Mouse (Mus musculus) spleen, postnatal 14 days (tissue): ENCODE results near the gene Mrs2.
"Not testable (repeated sequence)": the region's sequence is repeated elsewhere in the genome, so short reads cannot be mapped to it uniquely, and the experiment has no call there.

Experiments used
- DNase-seq, 2 experiments: peaks; one replicate each; pipeline ENCODE4 v3.0.0; 2021 to 2022; ENCODE audit warnings: low spot score in 2 of 2

The Mrs2 gene

DNA sequence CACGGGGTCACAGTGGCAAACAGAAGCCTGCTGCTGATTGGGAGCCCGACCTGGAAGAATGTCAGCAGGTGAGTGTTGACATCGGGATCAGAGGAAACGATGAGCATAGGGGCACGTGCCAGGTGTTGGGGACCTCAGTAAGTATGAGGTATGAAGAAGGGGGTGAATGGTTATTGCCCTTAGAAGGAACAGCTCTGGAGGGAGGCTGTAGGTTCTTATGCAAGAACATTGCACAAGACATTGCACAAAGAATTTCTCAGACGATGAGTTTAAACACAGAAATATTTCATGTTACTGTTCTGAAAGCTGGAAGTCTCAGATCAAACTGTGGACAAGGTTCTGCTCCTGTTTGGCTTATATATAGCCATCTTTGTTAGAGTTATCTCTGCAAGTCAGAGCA lies 39.1 kb downstream of the Mrs2 start:
- DNase-seq: no peak

- no peak for DNase-seq
Observed at GRCm38 (mm10) chr13:24977820-24978342, 42.3 kb downstream of the Mrs2 start.

GRCm38 (mm10) chr13:24976384-24976783 lies 43.8 kb downstream of the Mrs2 start:
- DNase-seq: no peak

- DNase-seq: not testable (repeated sequence)
Observed at GRCm38 (mm10) chr13:24971776-24972175, 48.4 kb downstream of the Mrs2 start.

DNA sequence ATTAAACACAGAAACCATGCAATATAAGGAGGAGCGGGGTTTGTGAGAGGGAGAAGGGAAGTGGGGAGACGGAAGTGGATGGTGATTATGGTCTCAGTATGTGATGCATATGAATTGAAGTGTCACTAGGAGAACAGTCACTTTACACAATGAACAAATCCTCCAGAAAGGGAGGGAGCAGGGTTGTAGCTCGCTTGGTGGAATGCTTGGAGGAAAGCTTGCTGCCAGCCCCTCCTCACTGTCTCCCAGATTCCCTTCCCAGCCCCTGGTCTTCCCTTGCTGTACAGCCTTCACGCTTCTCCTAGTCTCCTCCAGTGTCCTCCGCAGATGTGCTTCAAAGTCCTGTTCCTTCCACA lies 54.4 kb downstream of the Mrs2 start:
- DNase-seq: no peak

GRCm38 (mm10) chr13:24965130-24965845 lies 54.9 kb downstream of the Mrs2 start:
- DNase-seq: no peak

DNA sequence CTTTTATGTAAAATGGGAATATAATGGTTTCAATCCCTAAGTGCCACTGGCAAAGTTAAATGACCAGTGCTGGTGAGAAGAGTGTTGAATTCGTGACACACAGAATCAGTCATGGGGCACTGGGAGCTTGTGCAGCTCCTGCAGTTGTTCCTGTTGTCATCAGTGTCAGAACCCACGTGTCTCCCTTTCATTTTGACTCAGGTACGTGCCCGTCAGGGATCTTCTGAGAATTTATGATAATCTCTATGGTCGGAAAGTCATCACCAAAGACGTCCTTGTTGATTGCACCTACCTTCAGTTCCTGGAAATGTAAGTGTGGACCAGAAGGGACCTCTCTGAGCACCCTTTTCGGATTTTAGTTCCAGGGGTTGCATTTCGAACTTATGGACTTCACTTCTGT lies 58.1 kb downstream of the Mrs2 start:
- DNase-seq: no peak

DNA sequence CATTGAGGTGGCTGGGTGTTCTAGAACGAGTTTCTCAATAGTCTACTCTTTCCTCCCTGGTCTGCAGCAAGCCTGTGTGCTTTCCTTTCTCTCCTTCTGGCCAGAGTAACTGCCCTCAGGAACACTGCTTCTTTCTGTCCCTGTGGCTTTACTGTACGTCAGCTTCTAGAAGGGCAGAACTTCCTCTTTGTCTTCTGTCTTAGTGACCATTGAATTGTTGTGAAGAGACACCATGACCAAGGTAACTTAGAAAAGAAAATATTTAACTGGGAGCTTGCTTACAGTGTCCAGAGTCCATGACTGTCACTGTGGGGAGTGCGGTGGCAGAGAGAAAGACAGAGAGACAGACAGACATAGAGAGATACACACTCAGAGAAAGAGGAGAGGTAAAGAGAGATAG lies 60.1 kb downstream of the Mrs2 start:
- no peak for DNase-seq

- no peak for DNase-seq
Observed at GRCm38 (mm10) chr13:24958671-24959070, 61.5 kb downstream of the Mrs2 start.

DNA sequence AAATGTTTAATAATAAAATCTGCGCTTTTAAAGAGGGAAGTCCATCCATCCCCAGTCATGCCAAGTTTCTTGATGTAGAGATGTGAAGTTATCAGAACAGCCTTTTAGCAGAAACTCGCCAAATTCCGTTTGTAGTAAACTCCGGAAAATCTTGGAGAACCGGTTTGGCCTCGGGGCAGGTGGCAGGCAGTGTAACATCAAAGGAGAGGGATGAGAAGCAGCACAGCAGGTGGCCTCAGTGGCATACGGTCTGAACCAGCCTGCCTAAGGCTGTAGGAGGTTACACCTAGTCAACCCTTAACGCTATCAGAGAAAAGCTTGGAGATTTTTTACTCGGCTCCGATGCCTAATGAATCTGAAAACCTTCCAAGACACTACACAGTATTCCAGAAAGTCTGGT lies 64.7 kb downstream of the Mrs2 start:
- no peak for DNase-seq

DNA sequence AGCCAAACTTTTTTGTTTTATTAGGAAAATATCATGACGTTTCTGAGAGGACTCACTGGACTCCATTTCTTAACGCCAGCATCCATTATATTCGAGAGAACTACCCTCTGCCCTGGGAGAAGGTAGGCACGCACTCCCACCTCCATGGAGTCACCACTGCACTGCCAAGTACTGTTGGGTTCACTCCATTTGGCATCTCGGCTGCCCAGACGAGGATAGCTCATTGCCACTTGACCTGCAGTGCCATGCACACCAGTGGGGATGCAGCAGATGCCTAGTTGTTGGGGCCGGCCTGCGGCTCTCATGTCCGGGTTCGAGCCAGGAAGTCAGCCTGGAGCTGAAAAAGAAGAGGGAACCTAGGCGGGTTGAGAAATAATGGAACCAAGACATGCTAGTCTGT lies 65.1 kb downstream of the Mrs2 start:
- DNase-seq: no peak

DNA sequence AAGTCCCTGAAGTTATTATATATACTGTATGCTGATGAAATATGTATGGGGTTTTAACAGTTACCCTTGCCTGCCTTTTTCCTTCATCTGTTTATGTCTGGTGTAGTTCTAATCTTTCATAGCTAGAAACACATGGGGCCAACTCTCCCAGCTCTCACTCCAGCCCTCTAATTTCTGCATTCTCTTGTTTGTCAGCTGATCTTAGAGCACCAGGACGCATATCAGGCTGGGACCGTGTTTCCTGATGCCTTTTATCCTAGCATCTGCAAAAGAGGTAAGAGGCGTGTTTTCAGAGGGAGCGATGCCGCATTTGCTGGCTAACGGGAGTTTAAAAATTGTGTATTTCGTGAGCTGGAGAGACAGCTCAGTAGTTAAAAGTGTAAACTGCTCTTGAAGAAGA lies 67.5 kb downstream of the Mrs2 start:
- no peak for DNase-seq

- DNase-seq: no peak
Observed at GRCm38 (mm10) chr13:24948870-24949269, 71.3 kb downstream of the Mrs2 start.

GRCm38 (mm10) chr13:24947158-24947557 lies 73.0 kb downstream of the Mrs2 start:
- DNase-seq: no peak

DNA sequence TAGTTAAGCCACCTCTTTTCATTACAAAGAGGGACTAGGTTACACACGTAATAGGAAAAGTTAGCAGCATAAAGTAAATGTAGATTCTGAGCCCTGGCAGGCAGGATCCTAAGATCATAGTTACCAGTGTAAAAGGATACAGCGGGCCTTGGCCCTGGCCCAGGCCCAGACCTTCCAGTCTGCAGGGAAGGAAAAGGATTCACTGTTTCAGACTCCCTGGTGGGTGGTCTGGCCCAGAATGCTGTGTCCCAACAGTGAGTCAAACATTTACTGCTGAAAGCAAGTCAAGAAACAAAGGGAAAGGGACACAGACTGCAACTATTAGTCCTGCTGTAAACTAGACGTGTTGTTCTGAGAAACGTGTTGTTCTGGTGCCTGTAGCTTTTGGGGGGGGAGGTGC lies 74.6 kb downstream of the Mrs2 start:
- no peak for DNase-seq

- no peak for DNase-seq
Observed at GRCm38 (mm10) chr13:24943303-24943702, 76.9 kb downstream of the Mrs2 start.

DNA sequence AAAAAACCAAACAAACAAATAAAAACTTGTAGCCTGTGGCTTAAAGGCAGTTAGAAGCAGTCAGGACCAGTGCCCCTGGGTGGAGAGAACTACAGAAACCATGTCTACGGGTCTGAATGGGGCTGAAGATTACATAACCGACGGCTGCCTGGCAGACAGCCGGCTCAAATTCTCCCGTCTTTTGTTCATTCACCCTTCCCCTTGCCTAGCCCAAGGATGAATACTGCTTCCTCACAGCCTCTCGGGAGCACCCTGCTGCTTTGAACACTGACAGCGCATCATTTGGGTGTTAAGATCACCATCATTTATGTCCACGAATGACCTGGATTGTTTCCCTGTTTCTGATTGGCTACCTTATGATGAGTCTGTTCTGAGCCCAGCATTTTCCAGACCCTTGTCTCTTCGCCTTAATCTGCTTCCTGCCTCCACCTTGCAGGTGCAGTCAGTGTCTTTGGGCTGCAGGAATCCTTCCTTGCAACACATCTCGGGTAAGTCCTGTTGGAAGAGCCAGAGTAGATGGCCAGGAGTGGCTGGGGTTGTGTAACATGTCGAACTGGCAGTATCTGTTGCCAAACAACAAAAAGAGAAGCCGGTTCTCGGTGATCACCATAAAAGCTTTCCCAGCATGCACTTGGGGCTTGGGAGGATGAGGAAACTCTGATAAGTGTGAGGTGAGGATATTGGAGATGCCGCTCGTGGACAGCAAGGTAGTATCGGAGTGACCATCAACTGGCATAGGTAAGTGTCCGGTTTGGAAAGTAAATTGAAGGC lies 77.5 kb downstream of the Mrs2 start, which contains the start of gene Gpld1:
TSS of gene Gpld1 (plus strand) at position 641 of the 771 bp plus-strand sequence.
- DNase-seq: no peak

DNA sequence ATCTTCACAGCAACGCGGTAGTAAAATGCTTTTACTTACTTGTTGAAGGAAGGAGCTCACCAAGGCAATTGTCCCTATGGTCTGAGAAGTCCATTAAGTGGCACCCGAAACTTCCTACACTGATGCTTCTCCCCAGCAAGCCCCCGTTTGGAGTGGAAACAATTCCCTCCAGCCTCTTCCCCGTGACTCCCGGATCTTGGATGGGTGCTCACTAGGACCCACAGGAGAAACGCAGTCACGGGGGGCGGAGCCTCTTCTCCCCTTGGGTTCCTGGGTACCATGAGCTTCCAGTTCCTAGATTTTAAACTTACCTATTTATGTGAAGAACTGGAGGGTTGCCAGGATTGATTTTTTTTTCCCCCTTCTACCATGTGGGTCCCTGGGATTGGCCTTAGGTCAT lies 80.7 kb downstream of the Mrs2 start:
- DNase-seq: no peak

- DNase-seq: peak; percentile 16 to 36
Observed at GRCm38 (mm10) chr13:24938683-24939082, 81.5 kb downstream of the Mrs2 start.

GRCm38 (mm10) chr13:24937839-24938166 lies 82.4 kb downstream of the Mrs2 start:
- no peak for DNase-seq
